Mouse (Mus musculus): Measurements from ENCODE around the gene Ptprd. TPM values are rescaled to one million over a fixed set of nuclear protein-coding genes. Genes with fewer than 3 reads are reported as not detected.
A peak's percentile ranks its signal among the peaks of the same experiment; 100 is the strongest.
"Not testable (repeated sequence)": the region's sequence is repeated elsewhere in the genome, so short reads cannot be mapped to it uniquely, and the experiment has no call there.

Gene Ptprd
- polyA plus RNA-seq, 1 experiment from 2014 or later: 96.7 TPM

- Histone ChIP-seq H3K27me3 (no peaks in the 10 kb centered on the region), H3K9me3 (no peaks in the 10 kb centered on the region), H3K4me3 (no peak overlapping the region), H3K4me1 (replicated peaks) (no peaks in the 10 kb centered on the region; the same call in 1 of the 2 replicates), H3K36me3 (no peaks in the 10 kb centered on the region), H3K4me2 (no peak overlapping the region), H3K9ac (no peak overlapping the region), H3K27ac (no peak overlapping the region)
- 63% methylated on average over 1 of the region's 1 CpGs for WGBS
- no peak for ATAC-seq (ENCODE audit: low FRiP score)
Observed at GRCm38 (mm10) chr4:76044802-76045201, 2167.0 kb downstream of the Ptprd start.

- not testable (repeated sequence) for H3K9me3 ChIP-seq; H3K36me3 ChIP-seq; H3K4me2 ChIP-seq; H3K4me3 ChIP-seq; ATAC-seq (ENCODE audit: low FRiP score); H3K4me1 ChIP-seq (replicated peaks); H3K9ac ChIP-seq; H3K27me3 ChIP-seq; H3K27ac ChIP-seq
- WGBS: 81% methylated on average over 4 of the region's 4 CpGs
Observed at GRCm38 (mm10) chr4:76037178-76037577, 2174.6 kb downstream of the Ptprd start.

GRCm38 (mm10) chr4:76025571-76026325 is 2186.0 kb downstream of the Ptprd start:
- no peaks in the 10 kb centered on the region for H3K9me3 ChIP-seq
- H3K4me2 ChIP-seq: no peak overlapping the region
- ATAC-seq (ENCODE audit: low FRiP score): peak; percentile 84
- no peak overlapping the region for H3K4me3 ChIP-seq
- no peaks in the 10 kb centered on the region for H3K36me3 ChIP-seq
- H3K27ac ChIP-seq: peak overlapping the region; percentile 78
- 50% methylated on average over 8 of the region's 8 CpGs for WGBS
- H3K4me1 ChIP-seq (replicated peaks): peaks cover 8% of the 10 kb centered on the region; the same call in 1 of the 2 replicates
- H3K9ac ChIP-seq: no peak overlapping the region
- no peaks in the 10 kb centered on the region for H3K27me3 ChIP-seq

GRCm38 (mm10) chr4:76024502-76024821 is 2187.3 kb downstream of the Ptprd start:
- H3K27ac ChIP-seq: no peak overlapping the region
- H3K9me3 ChIP-seq: no peaks in the 10 kb centered on the region
- H3K36me3 ChIP-seq: no peaks in the 10 kb centered on the region
- no peak overlapping the region for H3K9ac ChIP-seq
- H3K4me2 ChIP-seq: no peak overlapping the region
- H3K27me3 ChIP-seq: no peaks in the 10 kb centered on the region
- H3K4me1 ChIP-seq (replicated peaks): peaks cover 8% of the 10 kb centered on the region; the same call in 1 of the 2 replicates
- no peak for ATAC-seq (ENCODE audit: low FRiP score)
- 76% methylated on average over 3 of the region's 3 CpGs for WGBS
- no peak overlapping the region for H3K4me3 ChIP-seq

- no peak for ATAC-seq (ENCODE audit: low FRiP score)
- Histone ChIP-seq H3K9me3 (no peaks in the 10 kb centered on the region), H3K9ac (no peak overlapping the region), H3K27ac (no peak overlapping the region), H3K27me3 (no peaks in the 10 kb centered on the region), H3K4me1 (replicated peaks) (peaks cover 8% of the 10 kb centered on the region; the same call in 1 of the 2 replicates), H3K36me3 (no peaks in the 10 kb centered on the region), H3K4me2 (no peak overlapping the region), H3K4me3 (no peak overlapping the region)
- 74% methylated on average over 13 of the region's 13 CpGs for WGBS
Observed at GRCm38 (mm10) chr4:76023756-76024501, 2187.8 kb downstream of the Ptprd start.

GRCm38 (mm10) chr4:76021670-76022069 is 2190.1 kb downstream of the Ptprd start:
- Histone ChIP-seq H3K4me1 (replicated peaks) (peaks cover 8% of the 10 kb centered on the region; the same call in 1 of the 2 replicates), H3K27me3 (no peaks in the 10 kb centered on the region), H3K9me3 (no peaks in the 10 kb centered on the region), H3K36me3 (no peaks in the 10 kb centered on the region), H3K4me2 (no peak overlapping the region), H3K4me3 (no peak overlapping the region), H3K9ac (no peak overlapping the region), H3K27ac (no peak overlapping the region)
- 51% methylated on average over 4 of the region's 4 CpGs for WGBS
- peak; percentile 68 for ATAC-seq (ENCODE audit: low FRiP score)

GRCm38 (mm10) chr4:76015026-76015425 is 2196.7 kb downstream of the Ptprd start:
- Histone ChIP-seq H3K9ac (no peak overlapping the region), H3K4me1 (replicated peaks) (0 out of 2 replicates have a peak, but pooled peaks cover 8% of the 10 kb centered on the region)
- WGBS: 84% methylated on average over 3 of the region's 3 CpGs

GRCm38 (mm10) chr4:76014151-76014840 is 2197.5 kb downstream of the Ptprd start:
- no peaks in the 10 kb centered on the region for H3K27me3 ChIP-seq
- no peak overlapping the region for H3K9ac ChIP-seq
- H3K4me2 ChIP-seq: no peak overlapping the region
- H3K9me3 ChIP-seq: no peaks in the 10 kb centered on the region
- H3K4me3 ChIP-seq: no peak overlapping the region
- 48% methylated on average over 3 of the region's 3 CpGs for WGBS
- ATAC-seq (ENCODE audit: low FRiP score): no peak
- H3K27ac ChIP-seq: no peak overlapping the region
- H3K4me1 ChIP-seq (replicated peaks): 0 out of 2 replicates have a peak, but pooled peaks cover 8% of the 10 kb centered on the region
- peaks cover 5% of the 10 kb centered on the region for H3K36me3 ChIP-seq

More at GRCm38 (mm10) chr4:76015026-76015425, 2196.7 kb downstream of the Ptprd start:
- H3K4me2 ChIP-seq: no peak overlapping the region
- peaks cover 5% of the 10 kb centered on the region for H3K36me3 ChIP-seq
- no peak overlapping the region for H3K27ac ChIP-seq
- H3K9me3 ChIP-seq: no peaks in the 10 kb centered on the region
- H3K27me3 ChIP-seq: no peaks in the 10 kb centered on the region
- H3K4me3 ChIP-seq: no peak overlapping the region
- no peak for ATAC-seq (ENCODE audit: low FRiP score)

- Histone ChIP-seq H3K36me3 (peaks cover 5% of the 10 kb centered on the region), H3K4me3 (no peak overlapping the region), H3K4me2 (no peak overlapping the region), H3K27me3 (no peaks in the 10 kb centered on the region), H3K9ac (no peak overlapping the region), H3K27ac (no peak overlapping the region), H3K4me1 (replicated peaks) (0 out of 2 replicates have a peak, but pooled peaks cover 12% of the 10 kb centered on the region), H3K9me3 (no peaks in the 10 kb centered on the region)
- ATAC-seq (ENCODE audit: low FRiP score): no peak
- 90% methylated on average over 4 of the region's 4 CpGs for WGBS
Observed at GRCm38 (mm10) chr4:76008580-76008979, 2203.2 kb downstream of the Ptprd start.

GRCm38 (mm10) chr4:76007219-76007618 is 2204.5 kb downstream of the Ptprd start:
- 89% methylated on average over 3 of the region's 3 CpGs for WGBS
- 0 out of 2 replicates have a peak, but pooled peaks cover 12% of the 10 kb centered on the region for H3K4me1 ChIP-seq (replicated peaks)
- H3K27me3 ChIP-seq: no peaks in the 10 kb centered on the region
- H3K9me3 ChIP-seq: no peaks in the 10 kb centered on the region
- peaks cover 5% of the 10 kb centered on the region for H3K36me3 ChIP-seq
- H3K27ac ChIP-seq: no peak overlapping the region
- no peak for ATAC-seq (ENCODE audit: low FRiP score)
- H3K9ac ChIP-seq: no peak overlapping the region
- no peak overlapping the region for H3K4me3 ChIP-seq
- H3K4me2 ChIP-seq: no peak overlapping the region

GRCm38 (mm10) chr4:76006717-76007116 is 2205.0 kb downstream of the Ptprd start:
- Histone ChIP-seq H3K4me1 (replicated peaks) (0 out of 2 replicates have a peak, but pooled peaks cover 12% of the 10 kb centered on the region), H3K36me3 (peaks cover 5% of the 10 kb centered on the region), H3K9ac (no peak overlapping the region), H3K4me2 (no peak overlapping the region), H3K4me3 (no peak overlapping the region), H3K27me3 (no peaks in the 10 kb centered on the region), H3K9me3 (no peaks in the 10 kb centered on the region), H3K27ac (peak overlapping the region; percentile 25; the same call in 1 of the 2 replicates)
- WGBS: 47% methylated on average over 3 of the region's 3 CpGs
- peak; percentile 46; the same call in 1 of the 2 replicates for ATAC-seq (ENCODE audit: low FRiP score)

GRCm38 (mm10) chr4:76004161-76004560 is 2207.6 kb downstream of the Ptprd start:
- Histone ChIP-seq H3K9ac (no peak overlapping the region), H3K9me3 (no peaks in the 10 kb centered on the region), H3K4me2 (no peak overlapping the region), H3K27ac (no peak overlapping the region), H3K36me3 (0 out of 2 replicates have a peak, but pooled peaks cover 3% of the 10 kb centered on the region), H3K4me1 (replicated peaks) (0 out of 2 replicates have a peak, but pooled peaks cover 9% of the 10 kb centered on the region), H3K27me3 (no peaks in the 10 kb centered on the region), H3K4me3 (no peak overlapping the region)
- 89% methylated on average over 2 of the region's 2 CpGs for WGBS
- ATAC-seq (ENCODE audit: low FRiP score): no peak

Data from hindbrain, embryonic 13.5 days (tissue).